Mouse (Mus musculus): ENCODE results near the gene Ncor2. TPM values are rescaled to one million over a fixed set of nuclear protein-coding genes. Genes with fewer than 3 reads are reported as not detected.

The Ncor2 gene
- total and polyA plus RNA-seq, 3 experiments, result 5.0 to 46.8 TPM; not detected in 1

DNA sequence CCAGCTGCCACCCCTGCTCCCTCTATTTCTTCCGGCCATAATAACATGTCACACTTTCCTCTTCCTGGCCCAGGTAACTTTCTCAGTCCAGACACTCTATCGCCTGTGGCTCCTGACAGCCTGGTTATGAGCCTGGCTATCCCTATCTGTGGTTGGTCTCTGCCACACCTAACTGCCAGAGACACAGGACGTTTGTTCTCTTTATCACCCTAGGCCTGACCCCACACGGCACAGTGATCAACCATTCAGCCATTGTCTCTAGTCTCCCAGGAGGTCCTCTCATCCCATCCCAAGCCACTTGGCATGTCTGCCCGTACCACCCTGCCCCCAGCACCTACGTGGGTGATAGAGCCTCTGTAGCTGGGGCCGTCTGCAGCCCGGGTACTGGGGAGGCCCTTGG is 142.5 kb downstream of the Ncor2 start:
- no peaks in the 10 kb centered on the region; a peak in 1 of 4 replicates for H3K36me3 ChIP-seq (ENCODE audit: control insufficient read depth in 1 of 2, insufficient read depth in 2 of 2, low read length in 2 of 2)
- TF ChIP-seq ZNF384 (IDR thresholded peaks at IDR 0.05; ENCODE audit: low read depth, low read length), result no peak
- TF ChIP-seq MAFK (IDR thresholded peaks at IDR 0.05; ENCODE audit: borderline replicate concordance, low read depth, low read length), result no peak
- no peak for TF ChIP-seq NELFE (IDR thresholded peaks at IDR 0.05; ENCODE audit: low read depth, low read length)
- no peak for TF ChIP-seq MAX (IDR thresholded peaks at IDR 0.05; ENCODE audit: low read length)
- TF ChIP-seq USF2 (IDR thresholded peaks at IDR 0.05; ENCODE audit: borderline replicate concordance in 1 of 2, insufficient read depth in 1 of 2, low read depth in 1 of 2, low read length in 2 of 2), result no peak
- TF ChIP-seq ELF1 (IDR thresholded peaks at IDR 0.05; ENCODE audit: low read depth, low read length), result no peak
- TF ChIP-seq ZC3H11A (IDR thresholded peaks at IDR 0.05; ENCODE audit: low read depth, low read length), result no peak
- no peak for TF ChIP-seq MYC (IDR thresholded peaks at IDR 0.05; ENCODE audit: low read depth, low read length)
- TF ChIP-seq E2F4 (IDR thresholded peaks at IDR 0.05; ENCODE audit: borderline replicate concordance, low read depth, low read length), result no peak
- no peak for TF ChIP-seq NRF1 (IDR thresholded peaks at IDR 0.05; ENCODE audit: insufficient read depth, low read depth, low read length, poor library complexity, severe bottlenecking)
- TF ChIP-seq JUND (IDR thresholded peaks at IDR 0.05; ENCODE audit: low read depth, low read length), result no peak
- no peak overlapping the region for H3K9ac ChIP-seq (ENCODE audit: control insufficient read depth, low read depth, low read length, poor library complexity, severe bottlenecking)
- no peaks in the 10 kb centered on the region for H3K27me3 ChIP-seq (ENCODE audit: control insufficient read depth in 1 of 2, insufficient read depth in 2 of 2, low read length in 2 of 2)
- no peaks in the 10 kb centered on the region for H3K79me2 ChIP-seq (ENCODE audit: control insufficient read depth, insufficient read depth, low read length, poor library complexity)
- no peak for DNase-seq (ENCODE audit: low read depth, low spot score)
- no peak overlapping the region for H3K27ac ChIP-seq (ENCODE audit: control insufficient read depth, low read depth, low read length)
- H3K4me1 ChIP-seq (ENCODE audit: control insufficient read depth in 1 of 2, insufficient read depth in 2 of 2, low read length in 2 of 2), result no peaks in the 10 kb centered on the region
- H3K9me3 ChIP-seq (replicated peaks; ENCODE audit: insufficient read depth, low read length), result no peaks in the 10 kb centered on the region
- H3K4me3 ChIP-seq (ENCODE audit: control insufficient read depth in 1 of 2, insufficient read depth in 1 of 2, low read depth in 2 of 2, low read length in 2 of 2), result no peak overlapping the region

DNA sequence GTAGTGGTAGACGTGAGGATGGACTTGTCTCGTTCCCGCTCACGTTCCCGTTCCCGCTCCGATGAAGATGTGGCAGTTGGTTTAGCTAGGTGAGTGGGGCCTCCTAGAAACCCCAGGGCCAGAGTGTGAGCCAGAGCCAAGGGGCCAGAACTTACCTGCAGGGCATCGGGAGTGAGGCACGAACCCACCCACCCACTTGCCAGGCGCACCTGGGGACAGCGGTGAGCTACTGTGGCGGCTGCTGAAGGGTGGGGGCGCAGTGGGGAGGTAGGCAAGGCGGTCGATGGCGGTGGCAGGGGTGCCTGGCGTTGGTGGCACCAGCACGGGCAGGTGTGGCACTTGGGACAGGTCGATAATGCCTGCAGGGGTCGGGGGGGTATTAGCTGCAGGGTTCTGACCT is 150.1 kb downstream of the Ncor2 start:
- no peak for TF ChIP-seq NELFE (IDR thresholded peaks at IDR 0.05; ENCODE audit: low read depth, low read length)
- no peak for TF ChIP-seq SIN3A (IDR thresholded peaks at IDR 0.05; ENCODE audit: low read length)
- TF ChIP-seq ZNF384 (IDR thresholded peaks at IDR 0.05; ENCODE audit: low read depth, low read length), result no peak
- no peak for TF ChIP-seq MEF2A (IDR thresholded peaks at IDR 0.05; ENCODE audit: extremely low read depth, insufficient replicate concordance, low read depth, low read length, poor library complexity, severe bottlenecking)
- no peak for TF ChIP-seq BHLHE40 (IDR thresholded peaks at IDR 0.05; ENCODE audit: borderline replicate concordance, low read depth, low read length)
- TF ChIP-seq HCFC1 (IDR thresholded peaks at IDR 0.05; ENCODE audit: low read depth, low read length), result no peak
- no peak for TF ChIP-seq E2F4 (IDR thresholded peaks at IDR 0.05; ENCODE audit: borderline replicate concordance, low read depth, low read length)
- TF ChIP-seq SMC3 (IDR thresholded peaks at IDR 0.05; ENCODE audit: low read depth, low read length), result no peak
- no peak for TF ChIP-seq GATA1 (IDR thresholded peaks at IDR 0.05; ENCODE audit: low read depth, low read length)
- Histone ChIP-seq H3K9me3 (replicated peaks; ENCODE audit: insufficient read depth, low read length) (no peaks in the 10 kb centered on the region), H3K4me3 (ENCODE audit: control insufficient read depth in 1 of 2, insufficient read depth in 1 of 2, low read depth in 2 of 2, low read length in 2 of 2) (no peak overlapping the region), H3K9ac (ENCODE audit: control insufficient read depth, low read depth, low read length, poor library complexity, severe bottlenecking) (no peak overlapping the region), H3K4me1 (ENCODE audit: control insufficient read depth in 1 of 2, insufficient read depth in 2 of 2, low read length in 2 of 2) (no peaks in the 10 kb centered on the region), H3K79me2 (ENCODE audit: control insufficient read depth, insufficient read depth, low read length, poor library complexity) (no peaks in the 10 kb centered on the region), H3K27me3 (ENCODE audit: control insufficient read depth in 1 of 2, insufficient read depth in 2 of 2, low read length in 2 of 2) (no peaks in the 10 kb centered on the region), H3K27ac (ENCODE audit: control insufficient read depth, low read depth, low read length) (no peak overlapping the region), H3K36me3 (ENCODE audit: control insufficient read depth in 1 of 2, insufficient read depth in 2 of 2, low read length in 2 of 2) (no peaks in the 10 kb centered on the region)
- no peak for DNase-seq (ENCODE audit: low read depth, low spot score)
